Mouse (Mus musculus): Measurements from ENCODE around the gene Cpa5.

DNA sequence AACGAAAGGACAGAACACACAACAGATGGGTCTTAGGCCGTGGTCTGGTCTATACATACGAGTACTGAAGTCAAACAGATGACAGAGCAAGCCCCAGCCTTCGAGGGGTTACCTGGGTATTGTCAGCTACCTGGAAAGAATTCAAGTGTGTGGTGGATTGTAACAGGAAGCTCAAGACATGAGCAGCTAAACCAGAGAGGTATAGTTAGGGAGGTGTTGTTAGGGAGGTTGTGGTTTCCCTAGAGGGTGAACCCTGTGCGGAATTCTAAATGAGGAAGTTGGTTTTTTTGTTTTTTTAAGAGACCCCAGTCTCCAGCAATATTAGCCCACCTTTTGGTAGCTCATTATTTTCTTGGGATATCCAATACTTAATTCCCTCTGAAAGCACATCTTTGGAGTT, 5.1 kb upstream of the Cpa5 start:
- TF ChIP-seq MAX (IDR thresholded peaks at IDR 0.05; ENCODE audit: low read length) (no peak), MXI1 (IDR thresholded peaks at IDR 0.05; ENCODE audit: low read depth, low read length) (no peak), POLR2A (IDR thresholded peaks at IDR 0.05; ENCODE audit: low read depth, low read length) (no peak), CTCF (conservative IDR thresholded peaks at IDR 0.05 in 1 of 2, IDR thresholded peaks at IDR 0.05 in 1 of 2; ENCODE audit: low read depth in 2 of 2, low read length in 2 of 2) (no peak), CHD2 (IDR thresholded peaks at IDR 0.05; ENCODE audit: low read length) (no peak), EP300 (IDR thresholded peaks at IDR 0.05; ENCODE audit: low read length) (no peak), ZC3H11A (IDR thresholded peaks at IDR 0.05; ENCODE audit: low read depth, low read length) (no peak)
